Mouse (Mus musculus): ENCODE measurements around the gene Ifitm1. TPM values are rescaled to one million over a fixed set of nuclear protein-coding genes. Genes with fewer than 3 reads are reported as not detected.
A peak's percentile ranks its signal among the peaks of the same experiment; 100 is the strongest.
"Not testable (repeated sequence)": the region's sequence is repeated elsewhere in the genome, so short reads cannot be mapped to it uniquely, and the experiment has no call there.

Ifitm1 gene
- polyA plus RNA-seq, 1 experiment from 2014 or later, result 8.0 TPM

DNA sequence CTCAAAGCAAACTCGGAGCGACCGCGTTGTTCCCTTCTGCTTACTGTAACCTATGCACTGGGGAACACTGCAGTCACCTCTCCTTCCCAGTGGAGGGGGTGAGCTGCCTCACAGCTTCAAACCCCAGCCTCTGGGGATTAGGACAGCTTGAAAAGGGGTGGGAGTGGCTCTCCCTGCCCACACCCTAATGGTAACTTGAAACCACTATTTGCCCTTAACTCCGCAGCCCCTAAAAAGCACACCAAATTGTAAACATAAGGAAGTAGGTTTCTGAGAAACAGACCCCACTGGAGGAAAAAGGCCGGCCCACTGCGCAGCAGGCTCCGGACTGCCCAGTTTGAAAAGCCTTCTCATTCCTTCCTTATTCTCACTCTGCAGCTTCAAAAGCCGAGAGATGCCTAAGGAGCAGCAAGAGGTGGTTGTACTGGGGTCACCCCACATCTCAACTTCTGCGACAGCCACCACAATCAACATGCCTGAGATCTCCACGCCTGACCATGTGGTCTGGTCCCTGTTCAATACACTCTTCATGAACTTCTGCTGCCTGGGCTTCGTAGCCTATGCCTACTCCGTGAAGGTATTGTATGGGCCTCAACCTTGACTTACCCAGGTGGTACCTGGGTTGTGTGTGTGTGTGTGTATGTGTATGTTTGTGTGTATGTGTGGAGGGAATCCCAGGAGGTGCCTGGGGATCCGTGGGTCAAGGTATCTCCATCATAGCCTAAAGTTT is 1.0 kb downstream of the Ifitm1 start:
- DNase-seq (ENCODE audit: low spot score, missing footprints) (peak; percentile 89), ATAC-seq (ENCODE audit: low FRiP score) (no peak)
- no peak overlapping the region; the same call in 1 of the 2 replicates for H3K4me2 ChIP-seq
- WGBS, result 5% methylated on average over 14 of the region's 14 CpGs
- H3K36me3 ChIP-seq (ENCODE audit: control insufficient read depth, insufficient read depth, low read length), result no peaks in the 10 kb centered on the region
- H3K4me1 ChIP-seq (ENCODE audit: control insufficient read depth, insufficient read depth, low read length), result peaks cover 3% of the 10 kb centered on the region; the same call in 1 of the 2 replicates
- no peak overlapping the region for H3K27ac ChIP-seq (ENCODE audit: low read depth, low read length)
- no peaks in the 10 kb centered on the region for H3K27me3 ChIP-seq (ENCODE audit: control insufficient read depth, insufficient read depth, low read length)
- H3K4me3 ChIP-seq (ENCODE audit: low read depth, low read length), result no peak overlapping the region
- H3K9ac ChIP-seq (ENCODE audit: low read length), result no peak overlapping the region
- no peaks in the 10 kb centered on the region for H3K9me3 ChIP-seq (ENCODE audit: control insufficient read depth, low read length)

DNA sequence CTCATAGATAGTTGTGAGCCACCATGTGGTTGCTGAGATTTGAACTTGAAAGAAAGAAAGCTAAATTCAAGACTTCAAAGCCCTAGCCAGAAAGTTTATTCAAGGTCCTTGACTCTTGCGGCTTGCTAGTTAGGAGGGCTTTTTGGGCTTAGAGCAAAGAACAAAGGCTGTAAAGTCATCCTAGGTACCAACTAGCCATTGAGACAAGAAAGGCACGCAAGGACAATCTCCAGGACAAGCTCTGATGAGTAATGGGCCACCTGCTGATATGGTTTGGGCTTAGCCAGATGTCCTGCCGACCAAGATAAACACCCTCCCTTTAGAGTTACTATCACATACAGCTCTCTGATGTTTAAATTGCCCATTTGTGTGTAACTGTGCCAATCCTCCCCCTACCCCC is 1.7 kb downstream of the Ifitm1 start:
- H3K4me1 ChIP-seq (ENCODE audit: control insufficient read depth, insufficient read depth, low read length); H3K36me3 ChIP-seq (ENCODE audit: control insufficient read depth, insufficient read depth, low read length); H3K4me3 ChIP-seq (ENCODE audit: low read depth, low read length); H3K9ac ChIP-seq (ENCODE audit: low read length); H3K9me3 ChIP-seq (ENCODE audit: control insufficient read depth, low read length); H3K27ac ChIP-seq (ENCODE audit: low read depth, low read length); H3K4me2 ChIP-seq; H3K27me3 ChIP-seq (ENCODE audit: control insufficient read depth, insufficient read depth, low read length); ATAC-seq (ENCODE audit: low FRiP score): not testable (repeated sequence)
- DNase-seq (ENCODE audit: low spot score, missing footprints), result peak; percentile 28
- 12% methylated on average over 3 of the region's 3 CpGs for WGBS

DNA sequence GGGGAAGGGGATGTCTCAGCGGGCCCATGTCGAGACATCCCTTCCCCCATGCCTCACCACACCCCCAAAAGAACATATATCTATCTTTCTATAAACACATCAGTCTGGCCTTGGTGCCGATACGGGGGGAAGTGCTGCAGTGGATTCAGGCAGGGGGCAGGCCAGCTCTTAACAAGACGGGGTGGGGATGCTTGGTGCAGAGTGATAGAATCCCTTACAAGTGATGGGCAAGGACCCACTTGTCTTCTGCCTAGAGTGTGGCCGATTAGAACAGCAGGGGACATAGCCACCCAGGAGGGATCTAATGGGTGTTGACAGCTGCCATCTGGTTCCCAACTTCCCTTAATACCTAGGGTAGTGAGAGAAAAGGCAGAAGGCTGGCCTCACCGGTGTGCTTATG is 3.9 kb downstream of the Ifitm1 start:
- H3K4me2 ChIP-seq, result no peak overlapping the region
- DNase-seq (ENCODE audit: low spot score, missing footprints), result peak; percentile 69
- no peaks in the 10 kb centered on the region for H3K36me3 ChIP-seq (ENCODE audit: control insufficient read depth, insufficient read depth, low read length)
- WGBS, result 50% methylated on average over 7 of the region's 7 CpGs
- H3K9me3 ChIP-seq (ENCODE audit: control insufficient read depth, low read length), result no peaks in the 10 kb centered on the region
- no peak overlapping the region for H3K27ac ChIP-seq (ENCODE audit: low read depth, low read length)
- H3K27me3 ChIP-seq (ENCODE audit: control insufficient read depth, insufficient read depth, low read length), result no peaks in the 10 kb centered on the region; the same call in 1 of the 2 replicates
- ATAC-seq (ENCODE audit: low FRiP score), result no peak
- H3K4me3 ChIP-seq (ENCODE audit: low read depth, low read length), result no peak overlapping the region
- H3K4me1 ChIP-seq (ENCODE audit: control insufficient read depth, insufficient read depth, low read length), result peaks cover 12% of the 10 kb centered on the region; the same call in 1 of the 2 replicates
- H3K9ac ChIP-seq (ENCODE audit: low read length), result no peak overlapping the region

DNA sequence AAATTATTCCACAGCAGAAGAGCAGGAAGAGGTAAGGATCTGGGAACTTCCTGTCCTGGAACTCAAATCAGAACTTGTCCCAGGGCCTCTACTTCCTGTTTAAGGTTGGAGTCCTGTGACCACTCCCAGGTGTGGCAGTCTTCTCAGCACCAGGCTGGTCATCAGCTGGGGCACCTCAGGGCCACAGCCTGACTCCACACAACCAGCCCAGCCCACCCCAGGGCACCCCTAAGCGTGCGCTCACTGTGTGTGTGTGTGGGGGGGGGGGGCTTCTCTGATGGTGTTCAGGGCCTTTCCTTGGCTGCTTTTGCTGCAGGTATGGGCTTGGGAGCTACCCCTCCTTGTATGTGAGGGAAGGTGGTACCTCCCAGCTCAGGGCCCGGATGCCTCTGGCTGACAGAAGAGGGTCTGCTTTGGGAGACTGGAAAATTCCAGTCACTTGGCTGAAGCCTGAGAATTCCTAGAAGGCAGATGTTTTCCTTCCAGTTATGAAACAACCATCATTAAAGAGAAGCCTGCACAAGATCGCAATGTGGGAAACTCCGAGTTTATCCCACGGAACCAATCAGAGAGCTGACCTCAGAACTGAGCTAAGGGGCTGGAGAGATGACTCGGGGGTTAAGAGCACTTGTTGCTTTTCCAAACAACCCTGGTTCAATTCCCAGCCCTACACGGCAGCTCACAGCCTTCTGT is 4.6 kb downstream of the Ifitm1 start:
- Histone ChIP-seq H3K36me3 (ENCODE audit: control insufficient read depth, insufficient read depth, low read length) (no peaks in the 10 kb centered on the region), H3K4me1 (ENCODE audit: control insufficient read depth, insufficient read depth, low read length) (peaks cover 12% of the 10 kb centered on the region; the same call in 1 of the 2 replicates), H3K27ac (ENCODE audit: low read depth, low read length) (no peak overlapping the region), H3K9me3 (ENCODE audit: control insufficient read depth, low read length) (no peaks in the 10 kb centered on the region), H3K9ac (ENCODE audit: low read length) (no peak overlapping the region), H3K4me2 (no peak overlapping the region), H3K4me3 (ENCODE audit: low read depth, low read length) (no peak overlapping the region), H3K27me3 (ENCODE audit: control insufficient read depth, insufficient read depth, low read length) (no peaks in the 10 kb centered on the region; the same call in 1 of the 2 replicates)
- DNase-seq (ENCODE audit: low spot score, missing footprints), result peak; percentile 67
- 85% methylated on average over 8 of the region's 8 CpGs for WGBS
- no peak for ATAC-seq (ENCODE audit: low FRiP score)

DNA sequence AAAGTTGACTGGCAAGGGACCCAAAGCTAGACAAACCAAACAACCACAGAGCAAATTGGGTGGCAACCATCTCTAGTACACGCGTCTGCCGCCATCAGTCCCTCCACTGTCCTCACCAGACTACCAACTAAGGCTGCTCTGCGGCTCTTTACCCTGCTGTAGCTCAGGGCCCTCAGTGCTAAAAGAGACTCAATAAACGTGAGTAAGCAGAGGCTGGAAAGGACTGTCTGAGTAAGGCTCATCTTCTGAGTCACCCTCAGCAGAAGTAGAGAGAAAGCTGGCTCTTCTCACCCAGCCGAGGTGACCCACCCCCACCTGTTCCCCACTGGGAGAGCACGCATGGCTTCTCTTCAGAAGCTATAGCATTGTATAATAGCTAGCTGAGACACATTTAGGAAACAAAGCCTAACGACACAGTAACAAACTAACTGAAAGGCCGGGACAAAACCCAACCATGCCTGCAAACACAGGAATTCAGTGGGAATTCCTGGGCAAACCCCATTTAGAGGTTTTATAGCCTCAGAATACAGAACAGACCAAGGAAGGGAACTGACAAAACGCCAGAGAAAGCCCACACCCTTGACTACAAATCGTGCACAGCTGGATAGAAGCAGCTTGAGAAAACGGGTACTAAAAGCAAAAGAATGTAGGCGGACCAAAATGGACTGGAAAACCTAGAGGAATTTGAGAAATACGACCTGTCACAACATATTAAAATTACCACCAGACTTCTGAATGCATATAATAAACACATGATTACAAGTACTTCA is 6.6 kb downstream of the Ifitm1 start:
- Histone ChIP-seq H3K9ac (ENCODE audit: low read length) (no peak overlapping the region), H3K4me2 (no peak overlapping the region), H3K4me3 (ENCODE audit: low read depth, low read length) (no peak overlapping the region), H3K9me3 (ENCODE audit: control insufficient read depth, low read length) (no peaks in the 10 kb centered on the region), H3K27ac (ENCODE audit: low read depth, low read length) (no peak overlapping the region), H3K4me1 (ENCODE audit: control insufficient read depth, insufficient read depth, low read length) (peaks cover 9% of the 10 kb centered on the region; the same call in 1 of the 2 replicates), H3K36me3 (ENCODE audit: control insufficient read depth, insufficient read depth, low read length) (no peaks in the 10 kb centered on the region), H3K27me3 (ENCODE audit: control insufficient read depth, insufficient read depth, low read length) (no peaks in the 10 kb centered on the region; the same call in 1 of the 2 replicates)
- 25% methylated on average over 14 of the region's 14 CpGs for WGBS
- DNase-seq (ENCODE audit: low spot score, missing footprints) (peak; percentile 80), ATAC-seq (ENCODE audit: low FRiP score) (no peak)

DNA sequence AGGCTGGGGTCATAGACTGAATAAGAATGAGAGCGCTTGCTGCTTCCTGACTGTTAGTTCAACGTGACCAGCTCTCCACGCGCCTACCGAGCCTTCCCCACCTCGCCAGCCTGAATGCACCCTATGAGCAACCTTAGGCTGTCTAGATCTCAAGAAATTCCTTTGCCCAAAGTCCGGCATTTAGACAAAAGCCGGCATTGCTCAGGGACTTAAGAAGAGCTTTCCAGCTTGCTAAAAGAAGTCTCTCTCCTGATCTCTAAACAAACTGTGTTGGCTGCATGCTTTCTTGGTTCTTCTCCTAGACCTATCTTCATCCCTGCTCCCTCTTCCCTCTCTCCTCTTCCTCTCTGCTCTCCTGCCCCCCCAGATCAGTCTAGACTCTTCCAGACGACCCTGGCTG is 7.9 kb downstream of the Ifitm1 start:
- Histone ChIP-seq H3K4me2 (0 out of 2 replicates have a peak overlapping the region, but pooled peaks have one; percentile 4), H3K36me3 (ENCODE audit: control insufficient read depth, insufficient read depth, low read length) (no peaks in the 10 kb centered on the region), H3K9me3 (ENCODE audit: control insufficient read depth, low read length) (no peaks in the 10 kb centered on the region), H3K4me1 (ENCODE audit: control insufficient read depth, insufficient read depth, low read length) (peaks cover 9% of the 10 kb centered on the region; the same call in 1 of the 2 replicates), H3K27ac (ENCODE audit: low read depth, low read length) (no peak overlapping the region), H3K27me3 (ENCODE audit: control insufficient read depth, insufficient read depth, low read length) (no peaks in the 10 kb centered on the region; the same call in 1 of the 2 replicates), H3K9ac (ENCODE audit: low read length) (no peak overlapping the region), H3K4me3 (ENCODE audit: low read depth, low read length) (no peak overlapping the region)
- DNase-seq (ENCODE audit: low spot score, missing footprints) (peak; percentile 89), ATAC-seq (ENCODE audit: low FRiP score) (no peak)
- WGBS, result 5% methylated on average over 9 of the region's 9 CpGs

DNA sequence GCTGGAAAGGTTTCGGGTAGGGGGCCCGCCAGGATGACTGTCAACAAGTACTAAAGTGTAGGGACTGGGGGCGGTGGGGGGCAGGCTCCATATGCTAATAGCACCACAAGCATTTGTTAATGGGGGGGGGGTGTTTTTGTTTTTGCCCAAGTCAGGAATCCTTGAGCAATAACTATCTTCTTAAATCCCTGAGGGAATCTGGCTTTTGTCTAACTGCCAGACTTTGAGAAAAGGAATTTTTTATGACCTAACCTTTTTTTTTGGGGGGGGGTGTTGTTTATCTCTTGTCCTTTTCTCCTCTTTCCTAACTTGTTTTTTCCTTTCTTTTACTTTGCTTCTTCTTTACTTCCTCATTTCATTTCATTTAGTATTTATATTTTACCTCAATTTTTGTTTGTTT is 8.4 kb downstream of the Ifitm1 start:
- DNase-seq (ENCODE audit: low spot score, missing footprints) (no peak), ATAC-seq (ENCODE audit: low FRiP score) (no peak)
- no peak overlapping the region for H3K27ac ChIP-seq (ENCODE audit: low read depth, low read length)
- no peak overlapping the region for H3K4me3 ChIP-seq (ENCODE audit: low read depth, low read length)
- WGBS, result 23% methylated on average over 3 of the region's 3 CpGs
- no peak overlapping the region for H3K4me2 ChIP-seq
- H3K9me3 ChIP-seq (ENCODE audit: control insufficient read depth, low read length), result no peaks in the 10 kb centered on the region
- peaks cover 9% of the 10 kb centered on the region; the same call in 1 of the 2 replicates for H3K4me1 ChIP-seq (ENCODE audit: control insufficient read depth, insufficient read depth, low read length)
- H3K27me3 ChIP-seq (ENCODE audit: control insufficient read depth, insufficient read depth, low read length), result no peaks in the 10 kb centered on the region; the same call in 1 of the 2 replicates
- H3K36me3 ChIP-seq (ENCODE audit: control insufficient read depth, insufficient read depth, low read length), result no peaks in the 10 kb centered on the region
- no peak overlapping the region for H3K9ac ChIP-seq (ENCODE audit: low read length)

DNA sequence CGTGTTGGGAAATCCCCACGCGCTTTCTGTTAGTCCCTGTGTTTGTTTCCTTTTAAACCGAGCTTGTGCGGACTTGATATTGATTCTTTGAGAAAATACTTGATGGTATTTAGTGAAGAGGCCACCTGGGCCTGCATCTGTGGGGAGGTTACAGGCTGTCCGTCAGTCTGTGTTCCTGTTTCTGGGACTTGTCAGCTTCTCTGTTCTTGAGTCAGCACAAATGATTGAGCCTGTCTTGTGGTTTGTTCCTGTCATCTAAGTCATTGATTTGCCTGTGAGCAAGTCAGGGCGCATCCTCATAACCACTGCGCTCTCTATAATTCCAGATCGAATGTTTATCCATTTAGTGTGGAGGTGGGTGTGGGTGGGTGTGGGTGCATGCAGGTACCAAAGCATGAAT is 9.7 kb downstream of the Ifitm1 start:
- H3K4me3 ChIP-seq (ENCODE audit: low read depth, low read length); H3K27me3 ChIP-seq (ENCODE audit: control insufficient read depth, insufficient read depth, low read length); ATAC-seq (ENCODE audit: low FRiP score); H3K36me3 ChIP-seq (ENCODE audit: control insufficient read depth, insufficient read depth, low read length); DNase-seq (ENCODE audit: low spot score, missing footprints); H3K4me1 ChIP-seq (ENCODE audit: control insufficient read depth, insufficient read depth, low read length); H3K9me3 ChIP-seq (ENCODE audit: control insufficient read depth, low read length); H3K27ac ChIP-seq (ENCODE audit: low read depth, low read length); H3K4me2 ChIP-seq; H3K9ac ChIP-seq (ENCODE audit: low read length): not testable (repeated sequence)
- WGBS, result 91% methylated on average over 9 of the region's 9 CpGs
